In the genomic region with DNA sequence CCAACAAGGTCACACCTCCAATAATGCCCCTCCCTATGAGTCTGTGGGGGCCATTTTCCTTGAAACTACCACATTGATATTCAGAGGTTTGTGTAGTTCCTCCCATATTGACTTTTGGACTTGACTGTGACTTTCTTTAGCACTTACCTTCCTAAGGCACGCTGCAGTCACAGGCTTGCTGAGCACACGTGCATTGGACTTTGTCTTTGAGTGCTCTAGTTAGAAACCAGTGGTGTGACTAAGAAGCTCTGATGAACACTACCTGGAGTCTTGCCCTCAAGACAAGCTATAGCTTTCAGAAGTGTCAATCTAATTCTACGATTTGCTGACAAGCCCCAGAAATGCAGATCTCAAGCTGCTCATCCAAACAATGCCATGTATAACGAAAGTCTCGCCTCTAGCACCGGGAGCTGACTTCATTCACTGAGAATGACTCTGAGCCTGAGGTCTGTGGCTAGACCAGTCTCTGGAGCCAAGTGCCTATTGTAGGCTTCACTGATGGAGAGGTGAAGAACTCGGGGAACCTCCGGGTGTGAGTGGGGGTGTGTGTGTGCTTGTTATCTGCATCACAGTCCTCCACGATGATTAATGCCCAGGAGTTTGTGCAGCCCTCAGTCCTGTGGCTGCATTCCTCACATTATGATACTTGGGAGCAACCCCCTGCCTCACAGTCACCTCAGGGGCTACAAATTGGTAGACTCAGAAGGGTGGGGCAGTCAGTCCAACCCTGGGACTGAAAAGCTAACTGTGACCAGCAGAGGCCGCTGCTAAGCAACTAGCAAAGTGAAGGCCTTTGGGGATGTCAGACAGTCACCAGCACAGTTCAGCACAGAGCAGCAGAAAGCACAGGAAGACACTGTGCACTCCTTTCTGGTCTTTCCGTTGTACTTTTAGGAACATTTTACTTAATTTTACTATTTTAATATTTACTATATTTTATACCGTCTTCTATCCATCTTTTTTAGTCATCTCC, we compare ENCODE assay signal across 8 mouse cellular contexts. TPM values are rescaled to one million over a fixed set of nuclear protein-coding genes. Genes with fewer than 3 reads are reported as not detected.
A peak's percentile ranks its signal among the peaks of the same experiment; 100 is the strongest.
DNase-seq lines count a peak whose midpoint lies in the region; ATAC-seq and TF ChIP-seq lines count a peak whose summit lies in the region.

No protein-coding gene starts in this region.

- peak; percentile 85 for ATAC-seq in forebrain, embryonic 16.5 days
- ATAC-seq in hematopoietic stem cell, adult 5-6 weeks (replicated peaks in 1 of 2; ENCODE audit: insufficient read depth in 1 of 2, low FRiP score in 2 of 2, low TSS enrichment in 1 of 2, low read depth in 1 of 2, poor library complexity in 2 of 2, severe bottlenecking in 2 of 2) = peak; percentile 80 to 87

- H3K9me3 ChIP-seq in ES-E14 (ENCODE audit: control insufficient read depth, insufficient read depth, low read depth, low read length) = no peaks in the 10 kb centered on the region
- no peaks in the 10 kb centered on the region for H3K9me3 ChIP-seq in forebrain, embryonic 16.5 days (ENCODE audit: control insufficient read depth, low read length)

- peaks cover 0 to 3% of the 10 kb centered on the region in 2 experiments; a peak in 1 of 4 replicates for H3K4me1 ChIP-seq in ES-E14 (ENCODE audit: control insufficient read depth in 2 of 2, insufficient read depth in 2 of 2, low read length in 2 of 2, poor library complexity in 1 of 2)
- H3K4me1 ChIP-seq in forebrain, embryonic 16.5 days (replicated peaks; ENCODE audit: control insufficient read depth, insufficient read depth, low read length) = peaks cover 3% of the 10 kb centered on the region; the same call in 1 of the 2 replicates
- peaks cover 8% of the 10 kb centered on the region for H3K4me1 ChIP-seq in olfactory bulb, adult 2 months (ENCODE audit: control insufficient read depth, insufficient read depth, low read length)

- H3K27me3 ChIP-seq in forebrain, embryonic 16.5 days (replicated peaks; ENCODE audit: control insufficient read depth, insufficient read depth, low read length) = no peaks in the 10 kb centered on the region

- WGBS in forebrain, embryonic 16.5 days = 77% methylated on average over 12 of the region's 12 CpGs
- 72% methylated on average over 12 of the region's 12 CpGs for WGBS in olfactory bulb, adult 2 months

- H3K27ac ChIP-seq in ES-E14 (ENCODE audit: insufficient read depth, low read depth, low read length, poor library complexity, severe bottlenecking) = no peak overlapping the region
- no peak overlapping the region for H3K27ac ChIP-seq in forebrain, embryonic 16.5 days (ENCODE audit: low read length)
- 0 out of 2 replicates have a peak overlapping the region, but pooled peaks have one; percentile 10 for H3K27ac ChIP-seq in layer of hippocampus, adult 2 months
- no peak overlapping the region for H3K27ac ChIP-seq in olfactory bulb, adult 2 months (ENCODE audit: insufficient read depth, low read depth, low read length)

- TF ChIP-seq POLR2A in olfactory bulb, adult 2 months (IDR thresholded peaks at IDR 0.05; ENCODE audit: insufficient read depth, low read depth, low read length) = no peak

- no peak overlapping the region for H3K4me3 ChIP-seq in ES-E14 (ENCODE audit: insufficient read depth in 1 of 2, low read depth in 1 of 2, low read length in 2 of 2, poor library complexity in 1 of 2, severe bottlenecking in 1 of 2)
- H3K4me3 ChIP-seq in forebrain, embryonic 16.5 days (replicated peaks; ENCODE audit: low read length) = no peak overlapping the region
- no peak overlapping the region for H3K4me3 ChIP-seq in layer of hippocampus, adult 2 months
- no peak overlapping the region for H3K4me3 ChIP-seq in olfactory bulb, adult 2 months (ENCODE audit: insufficient read depth, low read depth, low read length)

- in situ Hi-C loops in ES-E14 (cut with MboI; ENCODE audit: low sequenced_read_pairs in 2 of 2, unreplicated experiment in 2 of 2) = no loop called here

- TF ChIP-seq CTCF in layer of hippocampus, adult 2 months (conservative IDR thresholded peaks at IDR 0.05) = peak; percentile 92
- TF ChIP-seq CTCF in olfactory bulb, adult 2 months (IDR thresholded peaks at IDR 0.05; ENCODE audit: insufficient read depth, low read depth, low read length) = peak; percentile 50

- peak; percentile 70 for DNase-seq in ES-E14 (ENCODE audit: low read depth, low spot score)
- peak; percentile 36 for DNase-seq in cerebellum, adult 11-12 months
- DNase-seq in layer of hippocampus, adult 2 months (ENCODE audit: low spot score in 2 of 2) = peak; percentile 58 to 77
- DNase-seq in lung, adult 18-20 months = peak; percentile 61 to 66
- DNase-seq in testis, postnatal 14 days (ENCODE audit: low spot score) = peak; percentile 29

- no peak overlapping the region for H3K4me2 ChIP-seq in forebrain, embryonic 16.5 days (ENCODE audit: low read length)

- no peak overlapping the region for H3K9ac ChIP-seq in ES-E14 (ENCODE audit: insufficient read depth, low read depth, low read length, poor library complexity, severe bottlenecking)
- no peak overlapping the region for H3K9ac ChIP-seq in forebrain, embryonic 16.5 days (replicated peaks; ENCODE audit: low read depth, low read length)

- H3K36me3 ChIP-seq in ES-E14 (ENCODE audit: control insufficient read depth, insufficient read depth, low read length, poor library complexity, severe bottlenecking) = no peaks in the 10 kb centered on the region
- no peaks in the 10 kb centered on the region for H3K36me3 ChIP-seq in forebrain, embryonic 16.5 days (ENCODE audit: control insufficient read depth, insufficient read depth)

TF ChIP-seq in ES-E14, 5 proteins besides CTCF, POLR2A, EP300 and RAD21:
- peak; percentile 91 for TF ChIP-seq ZC3H11A (IDR thresholded peaks at IDR 0.05; ENCODE audit: borderline replicate concordance, low read depth, low read length)
- no peak for TF ChIP-seq HCFC1 (IDR thresholded peaks at IDR 0.05; ENCODE audit: borderline replicate concordance, insufficient read depth, low read length)

RNA-seq across cellular contexts. Expression of a gene that starts 59.2 kb away (rescaled TPM):
- total RNA-seq in ES-E14 (2012; rRNA removed) = 16.5 and 21.2 TPM in 2 replicates
- 31.6 and 33.7 TPM in 2 replicates for polyA plus RNA-seq in forebrain, embryonic 16.5 days (2015; fragmentation: Nextera tagmentation; extraction: Ambion mirVana)
- 41.2 and 56.4 TPM in 2 replicates for total RNA-seq in hematopoietic stem cell, adult 5-6 weeks (2017)
- 10 to 100 TPM; 23.2 to 26.8 TPM for total RNA-seq in layer of hippocampus, adult 2 months (2021)
- polyA plus RNA-seq in olfactory bulb, adult 2 months (2012; ENCODE audit: insufficient read depth, insufficient read length, low replicate concordance, missing spikeins) = not detected in 2 replicates
